Mouse (Mus musculus): ENCODE measurements around the gene Fbxo10.

GRCm38 (mm10) chr4:45019009-45019408, 65.4 kb downstream of the Fbxo10 start:
- TF ChIP-seq CTCF (IDR thresholded peaks at IDR 0.05; ENCODE audit: extremely low read depth, insufficient read depth, low read length) (no peak), POLR2A (IDR thresholded peaks at IDR 0.05; ENCODE audit: extremely low read depth, insufficient read depth, low read length) (no peak)

Data from cortical plate, adult 2 months (tissue).